Mouse (Mus musculus) Muller cell, postnatal 12 days (primary cell): ENCODE data around the gene Pp2d1.

Source experiments
- DNase-seq: peaks from one replicate; pipeline ENCODE4 v3.0.0-alpha.2; 2015; ENCODE audit errors: inconsistent ontology term

Pp2d1 gene

GRCm38 (mm10) chr17:53566161-53566918, 27.1 kb upstream of the Pp2d1 start, which contains the start of gene Kat2b:
TSS of gene Kat2b (plus strand) at chr17:53566861.
- peak; percentile 72 for DNase-seq

- no peak for DNase-seq
Observed at GRCm38 (mm10) chr17:53564837-53565236, 25.6 kb upstream of the Pp2d1 start.

GRCm38 (mm10) chr17:53561458-53562029, 22.3 kb upstream of the Pp2d1 start:
- no peak for DNase-seq

GRCm38 (mm10) chr17:53559646-53560045, 20.4 kb upstream of the Pp2d1 start:
- DNase-seq = no peak

- DNase-seq = no peak
Observed at GRCm38 (mm10) chr17:53557443-53557842, 18.2 kb upstream of the Pp2d1 start.

- no peak for DNase-seq
Observed at GRCm38 (mm10) chr17:53554813-53555212, 15.6 kb upstream of the Pp2d1 start.

- DNase-seq = no peak
Observed at GRCm38 (mm10) chr17:53554088-53554487, 14.8 kb upstream of the Pp2d1 start.

GRCm38 (mm10) chr17:53551306-53552299, 12.4 kb upstream of the Pp2d1 start:
- DNase-seq = peak; percentile 20

- peak; percentile 55 for DNase-seq
Observed at GRCm38 (mm10) chr17:53543591-53544324, 4.5 kb upstream of the Pp2d1 start.

- no peak for DNase-seq
Observed at GRCm38 (mm10) chr17:53542536-53542935, 3.3 kb upstream of the Pp2d1 start.

- no peak for DNase-seq
Observed at GRCm38 (mm10) chr17:53532425-53532824, 6.8 kb downstream of the Pp2d1 start.

- no peak for DNase-seq
Observed at GRCm38 (mm10) chr17:53531160-53531559, 8.1 kb downstream of the Pp2d1 start.

GRCm38 (mm10) chr17:53528034-53528433, 11.2 kb downstream of the Pp2d1 start:
- DNase-seq = peak; percentile 48

GRCm38 (mm10) chr17:53520509-53520908, 18.7 kb downstream of the Pp2d1 start:
- no peak for DNase-seq

- no peak for DNase-seq
Observed at GRCm38 (mm10) chr17:53519364-53519763, 19.9 kb downstream of the Pp2d1 start.

- DNase-seq = peak; percentile 9
Observed at GRCm38 (mm10) chr17:53512311-53512951, 26.8 kb downstream of the Pp2d1 start.

- DNase-seq = no peak
Observed at GRCm38 (mm10) chr17:53502966-53503365, 36.3 kb downstream of the Pp2d1 start.

- DNase-seq = no peak
Observed at GRCm38 (mm10) chr17:53489007-53489378, 50.3 kb downstream of the Pp2d1 start.

- no peak for DNase-seq
Observed at GRCm38 (mm10) chr17:53488291-53489006, 50.8 kb downstream of the Pp2d1 start.

GRCm38 (mm10) chr17:53480433-53480832, 58.8 kb downstream of the Pp2d1 start:
- no peak for DNase-seq
